Mouse (Mus musculus): Measurements from ENCODE around the gene Loxl1. TPM values are rescaled to one million over a fixed set of nuclear protein-coding genes. Genes with fewer than 3 reads are reported as not detected.

Loxl1 gene
- polyA plus RNA-seq, 1 experiment, result 3.4 TPM

- TF ChIP-seq CTCF (IDR thresholded peaks at IDR 0.05; ENCODE audit: low read depth, low read length) (no peak), POLR2A (IDR thresholded peaks at IDR 0.05; ENCODE audit: insufficient read depth, low read length) (no peak), EP300 (IDR thresholded peaks at IDR 0.05; ENCODE audit: insufficient read depth, low read depth, low read length) (no peak)
- H3K4me3 ChIP-seq (ENCODE audit: low read depth, low read length), result no peak overlapping the region
- H3K27me3 ChIP-seq (ENCODE audit: control insufficient read depth, insufficient read depth, low read length, poor library complexity, severe bottlenecking), result no peaks in the 10 kb centered on the region
- H3K27ac ChIP-seq (ENCODE audit: insufficient read depth, low read length), result no peak overlapping the region
- no peak overlapping the region for H3K9ac ChIP-seq (ENCODE audit: low read depth, poor library complexity, severe bottlenecking)
- peaks cover 5% of the 10 kb centered on the region for H3K4me1 ChIP-seq (ENCODE audit: control insufficient read depth, insufficient read depth, low read length)
- H3K9me3 ChIP-seq (replicated peaks; ENCODE audit: control insufficient read depth, insufficient read depth, low read length, poor library complexity, severe bottlenecking), result no peaks in the 10 kb centered on the region
- no peaks in the 10 kb centered on the region for H3K36me3 ChIP-seq (ENCODE audit: control insufficient read depth, insufficient read depth, low read length, poor library complexity, severe bottlenecking)
These were observed 15.0 kb downstream of the Loxl1 start for GRCm38 (mm10) chr9:58297961-58298477.

GRCm38 (mm10) chr9:58297065-58297464, 15.9 kb downstream of the Loxl1 start:
- Histone ChIP-seq H3K27me3 (ENCODE audit: control insufficient read depth, insufficient read depth, low read length, poor library complexity, severe bottlenecking) (no peaks in the 10 kb centered on the region), H3K9ac (ENCODE audit: low read depth, poor library complexity, severe bottlenecking) (no peak overlapping the region), H3K4me1 (ENCODE audit: control insufficient read depth, insufficient read depth, low read length) (peaks cover 5% of the 10 kb centered on the region), H3K27ac (ENCODE audit: insufficient read depth, low read length) (no peak overlapping the region), H3K9me3 (replicated peaks; ENCODE audit: control insufficient read depth, insufficient read depth, low read length, poor library complexity, severe bottlenecking) (no peaks in the 10 kb centered on the region), H3K36me3 (ENCODE audit: control insufficient read depth, insufficient read depth, low read length, poor library complexity, severe bottlenecking) (no peaks in the 10 kb centered on the region), H3K4me3 (ENCODE audit: low read depth, low read length) (no peak overlapping the region)
- TF ChIP-seq POLR2A (IDR thresholded peaks at IDR 0.05; ENCODE audit: insufficient read depth, low read length), result no peak
- TF ChIP-seq EP300 (IDR thresholded peaks at IDR 0.05; ENCODE audit: insufficient read depth, low read depth, low read length), result no peak
- TF ChIP-seq CTCF (IDR thresholded peaks at IDR 0.05; ENCODE audit: low read depth, low read length), result no peak

- H3K9me3 ChIP-seq (replicated peaks; ENCODE audit: control insufficient read depth, insufficient read depth, low read length, poor library complexity, severe bottlenecking), result no peaks in the 10 kb centered on the region
- H3K27me3 ChIP-seq (ENCODE audit: control insufficient read depth, insufficient read depth, low read length, poor library complexity, severe bottlenecking), result no peaks in the 10 kb centered on the region
- H3K4me1 ChIP-seq (ENCODE audit: control insufficient read depth, insufficient read depth, low read length), result peaks cover 5% of the 10 kb centered on the region
- peak overlapping the region; percentile 3; the same call in 1 of the 2 replicates for H3K27ac ChIP-seq (ENCODE audit: insufficient read depth, low read length)
- no peak overlapping the region for H3K4me3 ChIP-seq (ENCODE audit: low read depth, low read length)
- TF ChIP-seq EP300 (IDR thresholded peaks at IDR 0.05; ENCODE audit: insufficient read depth, low read depth, low read length), result no peak
- TF ChIP-seq POLR2A (IDR thresholded peaks at IDR 0.05; ENCODE audit: insufficient read depth, low read length), result no peak
- no peak for TF ChIP-seq CTCF (IDR thresholded peaks at IDR 0.05; ENCODE audit: low read depth, low read length)
- no peaks in the 10 kb centered on the region for H3K36me3 ChIP-seq (ENCODE audit: control insufficient read depth, insufficient read depth, low read length, poor library complexity, severe bottlenecking)
- no peak overlapping the region for H3K9ac ChIP-seq (ENCODE audit: low read depth, poor library complexity, severe bottlenecking)
These were observed 17.1 kb downstream of the Loxl1 start for GRCm38 (mm10) chr9:58295766-58296361.

- TF ChIP-seq EP300 (IDR thresholded peaks at IDR 0.05; ENCODE audit: insufficient read depth, low read depth, low read length), result no peak
- TF ChIP-seq CTCF (IDR thresholded peaks at IDR 0.05; ENCODE audit: low read depth, low read length), result no peak
- no peak for TF ChIP-seq POLR2A (IDR thresholded peaks at IDR 0.05; ENCODE audit: insufficient read depth, low read length)
- H3K4me3 ChIP-seq (ENCODE audit: low read depth, low read length), result no peak overlapping the region
- no peaks in the 10 kb centered on the region for H3K36me3 ChIP-seq (ENCODE audit: control insufficient read depth, insufficient read depth, low read length, poor library complexity, severe bottlenecking)
- H3K4me1 ChIP-seq (ENCODE audit: control insufficient read depth, insufficient read depth, low read length), result peaks cover 5% of the 10 kb centered on the region
- H3K27ac ChIP-seq (ENCODE audit: insufficient read depth, low read length), result 0 out of 2 replicates have a peak overlapping the region, but pooled peaks have one; percentile 2
- no peaks in the 10 kb centered on the region for H3K9me3 ChIP-seq (replicated peaks; ENCODE audit: control insufficient read depth, insufficient read depth, low read length, poor library complexity, severe bottlenecking)
- no peaks in the 10 kb centered on the region for H3K27me3 ChIP-seq (ENCODE audit: control insufficient read depth, insufficient read depth, low read length, poor library complexity, severe bottlenecking)
- no peak overlapping the region for H3K9ac ChIP-seq (ENCODE audit: low read depth, poor library complexity, severe bottlenecking)
These were observed 17.6 kb downstream of the Loxl1 start for GRCm38 (mm10) chr9:58295345-58295744.

- Histone ChIP-seq H3K4me1 (ENCODE audit: control insufficient read depth, insufficient read depth, low read length) (peaks cover 5% of the 10 kb centered on the region), H3K9ac (ENCODE audit: low read depth, poor library complexity, severe bottlenecking) (no peak overlapping the region), H3K4me3 (ENCODE audit: low read depth, low read length) (no peak overlapping the region), H3K27me3 (ENCODE audit: control insufficient read depth, insufficient read depth, low read length, poor library complexity, severe bottlenecking) (no peaks in the 10 kb centered on the region), H3K27ac (ENCODE audit: insufficient read depth, low read length) (no peak overlapping the region), H3K36me3 (ENCODE audit: control insufficient read depth, insufficient read depth, low read length, poor library complexity, severe bottlenecking) (no peaks in the 10 kb centered on the region), H3K9me3 (replicated peaks; ENCODE audit: control insufficient read depth, insufficient read depth, low read length, poor library complexity, severe bottlenecking) (no peaks in the 10 kb centered on the region)
- TF ChIP-seq EP300 (IDR thresholded peaks at IDR 0.05; ENCODE audit: insufficient read depth, low read depth, low read length) (no peak), POLR2A (IDR thresholded peaks at IDR 0.05; ENCODE audit: insufficient read depth, low read length) (no peak), CTCF (IDR thresholded peaks at IDR 0.05; ENCODE audit: low read depth, low read length) (no peak)
These were observed 18.5 kb downstream of the Loxl1 start for GRCm38 (mm10) chr9:58294527-58294926.

GRCm38 (mm10) chr9:58289901-58290300, 23.1 kb downstream of the Loxl1 start:
- Histone ChIP-seq H3K27ac (ENCODE audit: insufficient read depth, low read length) (no peak overlapping the region), H3K36me3 (ENCODE audit: control insufficient read depth, insufficient read depth, low read length, poor library complexity, severe bottlenecking) (no peaks in the 10 kb centered on the region), H3K27me3 (ENCODE audit: control insufficient read depth, insufficient read depth, low read length, poor library complexity, severe bottlenecking) (no peaks in the 10 kb centered on the region), H3K4me3 (ENCODE audit: low read depth, low read length) (no peak overlapping the region), H3K9me3 (replicated peaks; ENCODE audit: control insufficient read depth, insufficient read depth, low read length, poor library complexity, severe bottlenecking) (no peaks in the 10 kb centered on the region), H3K4me1 (ENCODE audit: control insufficient read depth, insufficient read depth, low read length) (peaks cover 6% of the 10 kb centered on the region), H3K9ac (ENCODE audit: low read depth, poor library complexity, severe bottlenecking) (no peak overlapping the region)
- TF ChIP-seq EP300 (IDR thresholded peaks at IDR 0.05; ENCODE audit: insufficient read depth, low read depth, low read length), result no peak
- no peak for TF ChIP-seq POLR2A (IDR thresholded peaks at IDR 0.05; ENCODE audit: insufficient read depth, low read length)
- TF ChIP-seq CTCF (IDR thresholded peaks at IDR 0.05; ENCODE audit: low read depth, low read length), result no peak
